Mouse (Mus musculus): Measurements from ENCODE around the gene Parvb. TPM values are rescaled to one million over a fixed set of nuclear protein-coding genes. Genes with fewer than 3 reads are reported as not detected.

Parvb gene
- polyA plus RNA-seq, 1 experiment, result 103 TPM

- peaks cover 14% of the 10 kb centered on the region for H3K27me3 ChIP-seq (ENCODE audit: control insufficient read depth, insufficient read depth, insufficient read length)
- no peaks in the 10 kb centered on the region for H3K79me2 ChIP-seq (ENCODE audit: control insufficient read depth, insufficient read depth)
- no peak for TF ChIP-seq MAX (IDR thresholded peaks at IDR 0.05)
- no peak for TF ChIP-seq FOSL1 (IDR thresholded peaks at IDR 0.05; ENCODE audit: insufficient read depth, low read length, poor library complexity, severe bottlenecking)
- no peak overlapping the region for H3K4me3 ChIP-seq (ENCODE audit: insufficient read depth, poor library complexity, severe bottlenecking)
- no peaks in the 10 kb centered on the region for H3K36me3 ChIP-seq (ENCODE audit: control insufficient read depth, insufficient read depth)
- H3ac ChIP-seq (ENCODE audit: control insufficient read depth, insufficient read length, low read depth), result no peak overlapping the region
- H3K79me3 ChIP-seq (ENCODE audit: low read depth), result no peaks in the 10 kb centered on the region
These were observed 119.5 kb downstream of the Parvb start for GRCm38 (mm10) chr15:84351342-84351741.

GRCm38 (mm10) chr15:84351915-84352844 is 120.3 kb downstream of the Parvb start:
- Histone ChIP-seq H3ac (ENCODE audit: control insufficient read depth, insufficient read length, low read depth) (no peak overlapping the region), H3K27me3 (ENCODE audit: control insufficient read depth, insufficient read depth, insufficient read length) (peaks cover 17% of the 10 kb centered on the region), H3K4me3 (ENCODE audit: insufficient read depth, poor library complexity, severe bottlenecking) (no peak overlapping the region), H3K79me2 (ENCODE audit: control insufficient read depth, insufficient read depth) (no peaks in the 10 kb centered on the region), H3K79me3 (ENCODE audit: low read depth) (no peaks in the 10 kb centered on the region), H3K36me3 (ENCODE audit: control insufficient read depth, insufficient read depth) (no peaks in the 10 kb centered on the region)
- no peak for TF ChIP-seq FOSL1 (IDR thresholded peaks at IDR 0.05; ENCODE audit: insufficient read depth, low read length, poor library complexity, severe bottlenecking)
- TF ChIP-seq CEBPB (IDR thresholded peaks at IDR 0.05; ENCODE audit: low read depth), result no peak
- TF ChIP-seq MYOG (IDR thresholded peaks at IDR 0.05; ENCODE audit: control insufficient read depth, extremely low read depth, insufficient read length), result no peak

GRCm38 (mm10) chr15:84355081-84355480 is 123.2 kb downstream of the Parvb start:
- Histone ChIP-seq H3K79me3 (ENCODE audit: low read depth) (no peaks in the 10 kb centered on the region), H3K36me3 (ENCODE audit: control insufficient read depth, insufficient read depth) (no peaks in the 10 kb centered on the region), H3K27me3 (ENCODE audit: control insufficient read depth, insufficient read depth, insufficient read length) (peaks cover 17% of the 10 kb centered on the region), H3K79me2 (ENCODE audit: control insufficient read depth, insufficient read depth) (no peaks in the 10 kb centered on the region), H3K4me3 (ENCODE audit: insufficient read depth, poor library complexity, severe bottlenecking) (no peak overlapping the region), H3ac (ENCODE audit: control insufficient read depth, insufficient read length, low read depth) (no peak overlapping the region)
- TF ChIP-seq MYOD1 (IDR thresholded peaks at IDR 0.05; ENCODE audit: control insufficient read depth, insufficient read length, low read depth), result no peak

- Histone ChIP-seq H3K79me2 (ENCODE audit: control insufficient read depth, insufficient read depth) (no peaks in the 10 kb centered on the region), H3K79me3 (ENCODE audit: low read depth) (no peaks in the 10 kb centered on the region), H3K36me3 (ENCODE audit: control insufficient read depth, insufficient read depth) (no peaks in the 10 kb centered on the region), H3K4me3 (ENCODE audit: insufficient read depth, poor library complexity, severe bottlenecking) (no peak overlapping the region), H3K27me3 (ENCODE audit: control insufficient read depth, insufficient read depth, insufficient read length) (no peaks in the 10 kb centered on the region), H3ac (ENCODE audit: control insufficient read depth, insufficient read length, low read depth) (no peak overlapping the region)
- no peak for TF ChIP-seq CEBPB (IDR thresholded peaks at IDR 0.05; ENCODE audit: low read depth)
- no peak for TF ChIP-seq MYOG (IDR thresholded peaks at IDR 0.05; ENCODE audit: control insufficient read depth, extremely low read depth, insufficient read length)
- no peak for TF ChIP-seq CTCF (IDR thresholded peaks at IDR 0.05; ENCODE audit: control insufficient read depth, insufficient read depth, insufficient read length)
- no peak for TF ChIP-seq MYOD1 (IDR thresholded peaks at IDR 0.05; ENCODE audit: control insufficient read depth, insufficient read length, low read depth)
- no peak for TF ChIP-seq MAX (IDR thresholded peaks at IDR 0.05)
- TF ChIP-seq USF1 (IDR thresholded peaks at IDR 0.05; ENCODE audit: low read depth), result no peak
- TF ChIP-seq FOSL1 (IDR thresholded peaks at IDR 0.05; ENCODE audit: insufficient read depth, low read length, poor library complexity, severe bottlenecking), result no peak
These were observed 132.9 kb downstream of the Parvb start for GRCm38 (mm10) chr15:84364746-84365145.

Other genes with a start within 250 kb of the Parvb start
- not detected for gene Efcab6, start 166.7 kb upstream of the Parvb start, polyA plus RNA-seq (2012; fragmentation: generic; extraction: Trizol)
- gene Sult4a1, start 126.3 kb upstream of the Parvb start, polyA plus RNA-seq (2012; fragmentation: generic; extraction: Trizol), result not detected
- not detected for gene Pnpla5, start 108.9 kb upstream of the Parvb start, polyA plus RNA-seq (2012; fragmentation: generic; extraction: Trizol)
- not detected for gene Pnpla3, start 64.2 kb upstream of the Parvb start, polyA plus RNA-seq (2012; fragmentation: generic; extraction: Trizol)
- gene Samm50, start 39.8 kb upstream of the Parvb start, polyA plus RNA-seq (2012; fragmentation: generic; extraction: Trizol), result 123 TPM
- 0.09 TPM for gene Parvg, start 92.0 kb downstream of the Parvb start, polyA plus RNA-seq (2012; fragmentation: generic; extraction: Trizol)
- not detected for gene Shisal1, start 215.1 kb downstream of the Parvb start, polyA plus RNA-seq (2012; fragmentation: generic; extraction: Trizol)

Data from C2C12 (cell line).